Mouse (Mus musculus) ES-E14 (cell line): ENCODE data around the gene Snrnp35.

Source experiments
- CHD2 ChIP-seq: IDR thresholded peaks from 2 replicates; pipeline ENCODE4 v1.6.1; 2014; ENCODE audit warnings: mild to moderate bottlenecking, low read depth, low read length, inconsistent platforms
- HCFC1 ChIP-seq: IDR thresholded peaks from 2 replicates; pipeline ENCODE4 v1.6.1; 2012; ENCODE audit warnings: low read length, inconsistent platforms, borderline replicate concordance; ENCODE audit not compliant: insufficient read depth
- ZC3H11A ChIP-seq: IDR thresholded peaks from 2 replicates; pipeline ENCODE4 v1.6.1; 2012; ENCODE audit warnings: low read depth, mild to moderate bottlenecking, inconsistent platforms, low read length, borderline replicate concordance
- ZNF384 ChIP-seq: IDR thresholded peaks from 2 replicates; pipeline ENCODE4 v1.6.1; 2012; ENCODE audit warnings: low read depth, low read length, inconsistent platforms

- TF ChIP-seq ZC3H11A = no peak
- no peak for TF ChIP-seq CHD2
- no peak for TF ChIP-seq ZNF384
- no peak for TF ChIP-seq HCFC1
These were observed 16.1 kb downstream of the Snrnp35 start for GRCm38 (mm10) chr5:124499001-124499400.
